Mouse (Mus musculus): Measurements from ENCODE around the gene Olfr1052. TPM values are rescaled to one million over a fixed set of nuclear protein-coding genes. Genes with fewer than 3 reads are reported as not detected.

Gene Olfr1052
- total RNA-seq (2023), result not detected

DNA sequence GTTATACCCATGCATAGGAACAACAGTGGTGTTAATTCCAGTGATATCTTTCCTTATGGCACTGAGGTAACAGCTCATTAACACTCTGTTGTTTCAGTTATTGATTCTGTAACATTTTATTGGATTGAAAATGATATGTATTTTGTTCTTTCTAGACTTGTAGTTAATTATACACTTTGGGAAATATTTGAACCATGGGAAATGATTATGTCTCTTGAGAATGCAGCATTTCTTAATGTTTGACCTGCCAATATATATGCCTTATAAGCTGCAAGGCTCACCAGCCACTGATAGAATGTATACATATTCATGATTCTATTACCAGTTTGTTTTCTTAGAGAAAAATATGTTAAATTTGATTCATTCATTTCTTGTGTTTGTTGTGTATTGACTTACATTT is at the start of gene Olfr1052:
Gene Olfr1052, plus strand, starts transcription at position 301 of the 400 bp plus-strand sequence.

DNA sequence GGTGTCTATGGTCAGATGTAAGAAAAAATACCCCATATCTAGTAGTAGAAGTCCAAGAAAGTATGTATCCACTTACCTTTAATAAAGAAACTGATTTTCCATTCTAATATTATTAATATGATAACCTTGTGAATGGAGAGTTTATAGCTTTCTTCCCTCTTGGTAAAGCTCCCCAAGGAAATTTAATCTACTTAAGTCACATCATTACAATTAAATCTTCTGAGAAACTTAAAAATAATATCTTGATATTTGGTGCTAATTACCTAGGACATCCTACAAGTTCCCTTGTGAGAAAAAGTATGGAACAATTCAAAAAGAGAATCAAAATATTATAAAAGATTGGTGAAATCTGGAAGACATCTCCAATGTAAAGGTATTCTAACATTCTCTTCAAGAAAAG is 34.0 kb upstream of the Olfr1052 start, which contains the start of gene Olfr1049:
Gene Olfr1049, minus strand, starts transcription at position 101 of the 400 bp plus-strand sequence.

GRCm38 (mm10) chr2:86278988-86279387 is 13.3 kb upstream of the Olfr1052 start, which contains the start of gene Olfr1051:
TSS of gene Olfr1051 (minus strand) at chr2:86279088.

GRCm38 (mm10) chr2:86315184-86315583 is 22.9 kb downstream of the Olfr1052 start, which contains the start of gene Olfr1053:
TSS of gene Olfr1053 (minus strand) at chr2:86315284.

GRCm38 (mm10) chr2:86335333-86335732 is 43.1 kb downstream of the Olfr1052 start, which contains the start of gene Olfr1054:
TSS of gene Olfr1054 (minus strand) at chr2:86335433.

Other genes with a start within 250 kb of the Olfr1052 start
- gene Olfr1034, start 246.6 kb upstream of the Olfr1052 start, total RNA-seq (2023), result not detected
- gene Olfr1036, start 218.5 kb upstream of the Olfr1052 start, total RNA-seq (2023), result not detected
- not detected for gene Olfr1037, start 205.1 kb upstream of the Olfr1052 start, total RNA-seq (2023)
- not detected for gene Olfr1039, start 156.5 kb upstream of the Olfr1052 start, total RNA-seq (2023)
- not detected for gene Olfr1040, start 145.7 kb upstream of the Olfr1052 start, total RNA-seq (2023)
- not detected for gene Olfr1042, start 130.6 kb upstream of the Olfr1052 start, total RNA-seq (2023)
- not detected for gene Olfr1043, start 124.9 kb upstream of the Olfr1052 start, total RNA-seq (2023)
- gene Olfr1044, start 114.6 kb upstream of the Olfr1052 start, total RNA-seq (2023), result not detected
- gene Olfr52, start 106.8 kb upstream of the Olfr1052 start, total RNA-seq (2023), result not detected
- not detected for gene Olfr1045, start 89.4 kb upstream of the Olfr1052 start, total RNA-seq (2023)
- gene Olfr1046, start 73.1 kb upstream of the Olfr1052 start, total RNA-seq (2023), result not detected
- not detected for gene Olfr1047, start 61.1 kb upstream of the Olfr1052 start, total RNA-seq (2023)
- not detected for gene Olfr1048, start 52.2 kb upstream of the Olfr1052 start, total RNA-seq (2023)
- not detected for gene Olfr1049, start 34.1 kb upstream of the Olfr1052 start, total RNA-seq (2023)
- not detected for gene Olfr1051, start 13.4 kb upstream of the Olfr1052 start, total RNA-seq (2023)
- gene Olfr1053, start 22.8 kb downstream of the Olfr1052 start, total RNA-seq (2023), result not detected
- gene Olfr1054, start 43.0 kb downstream of the Olfr1052 start, total RNA-seq (2023), result not detected
- not detected for gene Olfr1055, start 57.8 kb downstream of the Olfr1052 start, total RNA-seq (2023)
- not detected for gene Olfr1056, start 70.0 kb downstream of the Olfr1052 start, total RNA-seq (2023)
- not detected for gene Olfr1057, start 85.9 kb downstream of the Olfr1052 start, total RNA-seq (2023)
- not detected for gene Olfr1058, start 96.1 kb downstream of the Olfr1052 start, total RNA-seq (2023)
- not detected for gene Olfr1061, start 121.6 kb downstream of the Olfr1052 start, total RNA-seq (2023)
- not detected for gene Olfr1062, start 134.3 kb downstream of the Olfr1052 start, total RNA-seq (2023)
- gene Olfr1065, start 158.1 kb downstream of the Olfr1052 start, total RNA-seq (2023), result not detected
- not detected for gene Olfr1066, start 163.8 kb downstream of the Olfr1052 start, total RNA-seq (2023)
- gene Olfr228, start 194.9 kb downstream of the Olfr1052 start, total RNA-seq (2023), result not detected
- not detected for gene Olfr1076, start 216.0 kb downstream of the Olfr1052 start, total RNA-seq (2023)

All from neutrophil, adult 83 days (primary cell).